Mouse (Mus musculus) heart, postnatal 0 days (tissue): ENCODE measurements around the gene Tada3. TPM values are rescaled to one million over a fixed set of nuclear protein-coding genes. Genes with fewer than 3 reads are reported as not detected.

ENCODE experiments used
- ATAC-seq: fragments of 200-750 bp; cut with Nextera tagmentation; 2 replicates; pipeline ENCODE4 v1.8.0; 2017; ENCODE audit warnings: low read depth, moderate number of reproducible peaks, moderate library complexity; ENCODE audit not compliant: insufficient read depth
- DNase-seq: peaks from one replicate; pipeline ENCODE4 v3.0.0-alpha.2; 2016; ENCODE audit warnings: low spot score
- H3K27ac ChIP-seq: fragments of 300-500 bp; sonication (generic); 2 replicates; pipeline ENCODE4 v1.5.1; 2014; ENCODE audit warnings: low read depth, mild to moderate bottlenecking
- H3K27me3 ChIP-seq: fragments of 300-500 bp; sonication (generic); 2 replicates; pipeline ENCODE4 v1.6.1; 2014; ENCODE audit warnings: low read length, mixed read lengths; ENCODE audit not compliant: control insufficient read depth, insufficient read depth
- H3K36me3 ChIP-seq: fragments of 300-500 bp; sonication (generic); replicated peaks from 2 replicates; pipeline ENCODE4 v1.6.1; 2014; ENCODE audit warnings: low read length, mixed read lengths; ENCODE audit not compliant: control insufficient read depth, insufficient read depth
- H3K4me1 ChIP-seq: fragments of 300-500 bp; sonication (generic); 2 replicates; pipeline ENCODE4 v1.6.1; 2014; ENCODE audit warnings: antibody characterized with exemption; ENCODE audit not compliant: control insufficient read depth, insufficient read depth
- H3K4me2 ChIP-seq: fragments of 300-500 bp; sonication (generic); 2 replicates; pipeline ENCODE4 v1.6.1; 2014; ENCODE audit warnings: low read depth, mild to moderate bottlenecking, low read length, moderate library complexity
- H3K4me3 ChIP-seq: fragments of 300-500 bp; sonication (generic); 2 replicates; pipeline ENCODE4 v1.5.1; 2014; ENCODE audit warnings: low read depth, low read length
- H3K9ac ChIP-seq: fragments of 300-500 bp; sonication (generic); replicated peaks from 2 replicates; pipeline ENCODE4 v1.6.1; 2014; ENCODE audit warnings: low read depth, low read length, mixed read lengths
- H3K9me3 ChIP-seq: fragments of 300-500 bp; sonication (generic); replicated peaks from 2 replicates; pipeline ENCODE4 v1.6.1; 2016; ENCODE audit warnings: low read length; ENCODE audit not compliant: control insufficient read depth
- CTCF ChIP-seq: IDR thresholded peaks from 2 replicates; pipeline ENCODE4 v1.5.1; 2016; ENCODE audit warnings: antibody characterized with exemption, control low read depth, low read depth
- EP300 ChIP-seq: IDR thresholded peaks from 2 replicates; pipeline ENCODE4 v1.6.1; 2016; ENCODE audit warnings: antibody characterized with exemption, low read depth
- WGBS: fragments of 180-500 bp; shearing (Covaris S2); extraction: QIAGEN DNeasy Blood & Tissue Kit; methylation state at CpG from one replicate; pipeline ENCODE4 v1.1.7; 2014; 5-methylcytosine and 5-hydroxymethylcytosine counted together
- polyA plus RNA-seq: library from polyadenylated mRNA; unstranded; fragments of >200 nt; fragmentation: Nextera tagmentation; extraction: Ambion mirVana; gene quantifications from 2 replicates; pipeline ENCODE4 v1.2.1, GENCODE M21; 2015
- total RNA-seq: library from RNA; depleted of rRNA; stranded (reverse); fragments of >200 nt; gene quantifications from 2 replicates; pipeline ENCODE4 v1.2.3, GENCODE M21; 2014; ENCODE audit warnings: low replicate concordance

The Tada3 gene
- total and polyA plus RNA-seq, 2 experiments from 2014 or later = 28.9 to 45.1 TPM

GRCm38 (mm10) chr6:113364518-113365135, 13.1 kb downstream of the Tada3 start:
- Histone ChIP-seq H3K36me3 (peaks cover 33% of the 10 kb centered on the region), H3K4me3 (no peak overlapping the region), H3K9me3 (no peaks in the 10 kb centered on the region), H3K4me2 (no peak overlapping the region), H3K27ac (no peak overlapping the region), H3K4me1 (no peaks in the 10 kb centered on the region), H3K9ac (no peak overlapping the region), H3K27me3 (no peaks in the 10 kb centered on the region)
- no peak for TF ChIP-seq EP300
- no peak for TF ChIP-seq CTCF
- WGBS = 73% methylated on average over 8 of the region's 8 CpGs
- ATAC-seq = no peak
- DNase-seq = no peak

GRCm38 (mm10) chr6:113362241-113362640, 15.4 kb downstream of the Tada3 start:
- no peak for ATAC-seq
- H3K4me3 ChIP-seq = no peak overlapping the region

GRCm38 (mm10) chr6:113361476-113361875, 16.2 kb downstream of the Tada3 start:
- no peak overlapping the region for H3K4me3 ChIP-seq
- H3K4me2 ChIP-seq = no peak overlapping the region
- H3K27me3 ChIP-seq = no peaks in the 10 kb centered on the region
- no peaks in the 10 kb centered on the region for H3K4me1 ChIP-seq
- 72% methylated on average over 4 of the region's 4 CpGs for WGBS
- no peaks in the 10 kb centered on the region for H3K9me3 ChIP-seq
- TF ChIP-seq CTCF (no peak), EP300 (no peak)
- ATAC-seq (no peak), DNase-seq (no peak)
- H3K36me3 ChIP-seq = peaks cover 5% of the 10 kb centered on the region; the same call in 1 of the 2 replicates
- H3K27ac ChIP-seq = no peak overlapping the region
- no peak overlapping the region for H3K9ac ChIP-seq

More at GRCm38 (mm10) chr6:113362241-113362640, 15.4 kb downstream of the Tada3 start:
- no peaks in the 10 kb centered on the region for H3K4me1 ChIP-seq
- H3K36me3 ChIP-seq = peaks cover 13% of the 10 kb centered on the region
- H3K27ac ChIP-seq = no peak overlapping the region
- H3K27me3 ChIP-seq = no peaks in the 10 kb centered on the region
- WGBS = 83% methylated on average over 1 of the region's 1 CpGs
- H3K9ac ChIP-seq = no peak overlapping the region
- no peaks in the 10 kb centered on the region for H3K9me3 ChIP-seq
- TF ChIP-seq CTCF (no peak), EP300 (no peak)
- no peak overlapping the region for H3K4me2 ChIP-seq
- DNase-seq = no peak

- Histone ChIP-seq H3K4me1 (no peaks in the 10 kb centered on the region), H3K27ac (no peak overlapping the region), H3K9ac (no peak overlapping the region), H3K4me2 (no peak overlapping the region), H3K27me3 (no peaks in the 10 kb centered on the region), H3K36me3 (no peaks in the 10 kb centered on the region), H3K4me3 (no peak overlapping the region), H3K9me3 (no peaks in the 10 kb centered on the region)
- WGBS = 52% methylated on average over 3 of the region's 3 CpGs
- ATAC-seq (no peak), DNase-seq (no peak)
- no peak for TF ChIP-seq EP300
- no peak for TF ChIP-seq CTCF
Observed at GRCm38 (mm10) chr6:113353696-113354095, 24.0 kb downstream of the Tada3 start.

- DNase-seq (no peak), ATAC-seq (no peak)
- Histone ChIP-seq H3K27me3 (no peaks in the 10 kb centered on the region), H3K4me3 (no peak overlapping the region), H3K9ac (no peak overlapping the region), H3K9me3 (no peaks in the 10 kb centered on the region), H3K4me1 (no peaks in the 10 kb centered on the region), H3K27ac (no peak overlapping the region), H3K4me2 (no peak overlapping the region), H3K36me3 (no peaks in the 10 kb centered on the region)
- TF ChIP-seq EP300 = no peak
- TF ChIP-seq CTCF = no peak
- 70% methylated on average over 3 of the region's 3 CpGs for WGBS
Observed at GRCm38 (mm10) chr6:113352820-113353219, 24.9 kb downstream of the Tada3 start.

- no peaks in the 10 kb centered on the region for H3K4me1 ChIP-seq
- no peak for DNase-seq
- 57% methylated on average over 10 of the region's 10 CpGs for WGBS
- H3K9ac ChIP-seq = no peak overlapping the region
- no peak for ATAC-seq
- no peak for TF ChIP-seq CTCF
- no peak for TF ChIP-seq EP300
- H3K27me3 ChIP-seq = no peaks in the 10 kb centered on the region
- H3K4me2 ChIP-seq = no peak overlapping the region
- no peaks in the 10 kb centered on the region for H3K36me3 ChIP-seq
- no peak overlapping the region for H3K27ac ChIP-seq
- H3K9me3 ChIP-seq = no peaks in the 10 kb centered on the region
- no peak overlapping the region for H3K4me3 ChIP-seq
Observed at GRCm38 (mm10) chr6:113351653-113352052, 26.0 kb downstream of the Tada3 start.
